Mouse (Mus musculus): ENCODE measurements around the gene Stx8.

DNA sequence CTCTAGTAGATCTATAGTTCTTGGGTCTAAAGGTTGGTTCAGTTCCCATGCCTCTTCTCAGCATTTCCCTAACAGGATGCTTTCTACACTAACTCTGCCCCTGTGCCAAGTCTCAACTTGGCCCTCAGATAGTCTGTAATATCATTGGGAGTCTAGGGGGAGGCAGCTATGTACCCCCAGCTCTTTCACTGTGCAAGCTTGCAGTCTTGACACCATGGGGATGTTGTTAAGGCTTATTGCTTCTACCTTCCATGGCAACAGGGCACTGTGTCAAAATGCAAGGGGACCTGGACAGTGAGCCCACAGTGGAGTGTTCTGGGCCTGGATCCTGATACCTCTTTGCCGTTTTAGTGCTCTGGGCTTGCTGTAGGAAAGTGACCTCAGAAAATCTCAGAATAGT, 135.6 kb downstream of the Stx8 start:
- no peak for TF ChIP-seq CTCF (IDR thresholded peaks at IDR 0.05; ENCODE audit: low read depth)
- no peak for TF ChIP-seq EP300 (optimal IDR thresholded peaks at IDR 0.05)

Measured in stomach, postnatal 0 days (tissue).